Mouse (Mus musculus): ENCODE measurements around the gene Npas2.

The Npas2 gene

DNA sequence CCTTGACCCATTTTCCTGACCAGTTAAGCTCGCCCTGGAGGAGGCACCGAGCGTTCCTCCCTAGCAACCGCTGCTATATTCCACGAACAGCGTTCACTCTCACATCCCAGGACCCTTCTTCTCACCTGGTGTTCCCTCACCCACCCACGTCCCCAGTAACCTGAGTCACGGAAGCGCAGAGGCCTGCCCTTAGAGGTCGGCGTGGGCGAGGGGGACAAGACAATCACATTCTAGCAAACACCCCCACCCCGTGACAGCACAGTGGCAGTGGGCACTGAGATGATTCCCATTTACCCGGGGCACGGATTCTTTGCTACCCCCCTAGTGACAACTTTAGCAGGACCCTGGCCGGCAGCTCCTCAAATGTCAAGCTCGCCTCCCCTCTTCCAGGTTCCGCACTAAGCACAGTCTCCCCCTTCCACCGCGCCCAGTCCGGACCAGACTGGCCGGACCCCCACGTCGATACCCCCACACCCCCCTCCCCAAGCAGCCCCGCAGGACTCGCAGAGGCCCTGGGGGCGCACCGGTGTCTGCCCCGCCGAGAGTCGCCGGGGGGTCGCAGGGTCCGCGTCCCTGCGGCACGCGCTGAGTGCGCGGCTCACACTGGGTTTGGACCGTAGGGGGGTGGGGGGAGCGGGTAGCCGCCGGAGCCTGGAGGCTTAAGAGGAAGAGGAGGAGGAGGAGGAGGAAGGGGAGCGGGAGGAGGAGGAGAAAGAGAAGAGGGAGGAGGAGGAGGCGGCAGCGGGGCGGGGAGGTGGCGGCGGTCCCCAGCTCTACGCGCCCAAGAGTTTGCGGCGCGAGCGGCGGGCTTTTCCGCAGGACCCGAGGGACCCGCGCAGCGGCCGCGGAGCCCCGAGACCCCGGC lies at the start of gene Npas2:
Npas2 (plus strand) TSS at position 735 of the 865 bp plus-strand sequence.
- DNase-seq (ENCODE audit: low spot score in 2 of 2) = peak in 1 of 2 experiments; percentile 35

DNA sequence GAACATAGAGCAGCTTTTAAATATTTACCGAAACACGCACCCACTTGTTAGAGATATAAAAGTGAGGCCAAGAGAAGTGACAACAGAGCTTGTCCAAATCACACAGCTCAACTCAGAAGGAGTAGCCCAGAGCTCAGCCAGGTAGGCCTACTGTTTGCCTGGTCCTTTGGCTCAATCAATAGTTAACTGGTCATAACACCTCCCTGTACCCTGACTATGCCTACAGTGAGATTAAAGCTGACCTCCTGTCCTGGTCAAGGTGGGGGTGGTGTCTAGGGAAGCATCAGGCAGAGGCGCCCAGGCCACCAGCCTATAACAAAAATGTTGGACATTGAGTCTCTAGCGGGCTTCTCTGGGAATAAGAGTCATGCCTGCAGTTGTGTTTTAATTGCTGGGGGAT lies 36.8 kb upstream of the Npas2 start:
- DNase-seq (ENCODE audit: low spot score in 2 of 2) = no peak

GRCm38 (mm10) chr1:39160167-39160566 lies 33.4 kb upstream of the Npas2 start:
- no peak for DNase-seq (ENCODE audit: low spot score in 2 of 2)

GRCm38 (mm10) chr1:39163077-39163476 lies 30.5 kb upstream of the Npas2 start:
- DNase-seq (ENCODE audit: low spot score in 2 of 2) = no peak

- DNase-seq (ENCODE audit: low spot score in 2 of 2) = no peak
Observed at GRCm38 (mm10) chr1:39176690-39177089, 16.8 kb upstream of the Npas2 start.

GRCm38 (mm10) chr1:39177211-39177610 lies 16.3 kb upstream of the Npas2 start:
- DNase-seq (ENCODE audit: low spot score in 2 of 2) = no peak

DNA sequence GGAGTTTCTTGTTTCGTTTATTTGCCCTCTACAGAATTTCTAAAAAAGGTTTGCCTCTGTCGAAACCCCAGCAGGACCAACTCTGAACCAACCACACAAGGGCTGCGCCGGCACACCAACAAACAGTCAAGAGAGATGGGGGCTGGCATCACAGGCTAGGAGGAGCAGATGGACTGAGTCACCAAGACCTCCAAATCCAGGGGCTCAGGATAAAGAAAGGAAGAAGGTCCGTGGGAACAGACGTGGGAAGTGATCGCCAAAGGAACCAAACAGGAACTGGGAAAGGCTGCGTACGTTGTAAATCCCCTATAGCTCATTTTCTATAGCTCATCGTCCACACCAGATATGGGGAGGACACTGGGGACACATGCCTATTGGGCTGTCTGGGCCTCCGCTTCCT lies 13.7 kb upstream of the Npas2 start:
- DNase-seq (ENCODE audit: low spot score in 2 of 2) = no peak

- no peak for DNase-seq (ENCODE audit: low spot score in 2 of 2)
Observed at GRCm38 (mm10) chr1:39180517-39180916, 13.0 kb upstream of the Npas2 start.

- no peak for DNase-seq (ENCODE audit: low spot score in 2 of 2)
Observed at GRCm38 (mm10) chr1:39181901-39182300, 11.6 kb upstream of the Npas2 start.

DNA sequence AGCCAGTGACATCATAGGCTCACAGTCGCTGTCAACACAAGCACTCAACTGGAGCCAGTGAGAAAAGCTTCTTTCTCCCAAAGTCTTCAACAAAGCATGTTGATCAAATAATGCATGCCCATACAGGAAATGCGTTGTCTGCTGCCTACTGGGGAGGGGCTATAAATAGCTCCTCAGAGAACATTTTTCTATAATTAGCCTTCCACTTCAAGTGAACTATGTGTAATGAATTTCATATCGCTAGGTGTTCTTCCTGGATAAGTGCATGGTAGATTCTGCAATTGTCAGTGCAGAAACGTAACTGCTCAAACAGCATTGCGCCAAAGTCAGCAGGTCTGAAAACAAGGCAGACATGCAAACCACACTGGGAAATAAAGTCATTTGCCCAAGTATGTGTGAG lies 7.7 kb upstream of the Npas2 start:
- no peak for DNase-seq (ENCODE audit: low spot score in 2 of 2)

DNA sequence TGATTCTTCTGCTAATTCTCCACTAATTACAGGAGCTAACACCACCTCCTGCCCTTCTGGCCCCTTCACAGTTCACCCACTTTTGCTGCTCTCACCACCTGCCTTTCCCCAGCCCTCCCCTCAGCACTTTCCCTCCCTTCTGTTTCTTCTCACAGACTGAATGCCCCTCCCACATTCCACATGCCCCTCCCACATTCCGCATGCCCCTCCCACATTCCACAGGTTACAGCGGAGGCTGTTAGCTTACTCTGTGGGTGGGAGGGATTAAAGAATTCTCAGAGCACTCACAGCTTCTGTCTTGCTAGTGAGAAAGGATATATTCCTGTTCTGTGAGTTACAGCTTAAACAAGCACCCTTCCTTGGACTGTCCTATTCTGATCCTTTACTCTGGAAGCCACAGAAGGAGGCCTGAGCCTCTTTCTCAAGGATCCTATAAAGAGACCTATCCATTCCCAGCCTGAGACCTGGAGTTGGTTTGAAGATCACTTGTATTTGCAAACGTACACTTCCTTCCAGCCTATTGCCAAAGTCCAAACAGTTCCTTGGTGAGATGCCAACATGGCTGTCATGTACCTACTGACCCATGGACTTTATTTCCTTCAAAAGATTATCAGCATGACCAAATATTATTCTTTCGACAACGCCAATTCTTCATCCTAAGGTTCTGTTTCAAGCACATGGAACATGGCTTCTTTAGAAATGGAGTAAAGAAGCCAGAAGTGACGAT lies 6.7 kb upstream of the Npas2 start:
- DNase-seq (ENCODE audit: low spot score in 2 of 2) = no peak

GRCm38 (mm10) chr1:39191122-39191521 lies 2.4 kb upstream of the Npas2 start:
- DNase-seq (ENCODE audit: low spot score in 2 of 2) = no peak

GRCm38 (mm10) chr1:39192460-39192996 lies 1.0 kb upstream of the Npas2 start:
- peak; percentile 45 to 70 for DNase-seq (ENCODE audit: low spot score in 2 of 2)

- DNase-seq (ENCODE audit: low spot score in 2 of 2) = peak; percentile 12 to 66
Observed at GRCm38 (mm10) chr1:39193862-39194675, 538 bp downstream of the Npas2 start.

DNA sequence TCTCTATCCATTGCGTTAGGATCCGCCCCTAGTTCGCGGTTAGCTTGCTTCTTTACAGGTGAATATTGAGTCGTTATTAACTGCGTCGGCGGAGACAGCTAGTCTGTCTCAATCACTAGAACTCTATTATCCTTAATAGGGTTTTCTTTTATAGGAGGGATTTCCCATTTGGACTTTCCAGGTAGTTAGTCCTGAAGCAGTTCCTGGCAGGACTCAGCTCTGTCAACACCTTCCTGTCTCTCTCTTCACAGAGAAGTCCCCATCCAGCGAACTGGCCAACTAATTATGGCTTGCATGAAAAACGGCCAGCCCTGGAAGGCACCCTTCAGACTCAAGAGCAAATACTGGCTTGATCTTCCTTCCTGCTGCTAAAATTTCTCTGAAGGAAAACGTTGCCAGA lies 1.4 kb downstream of the Npas2 start:
- DNase-seq (ENCODE audit: low spot score in 2 of 2) = no peak

GRCm38 (mm10) chr1:39196126-39196525 lies 2.6 kb downstream of the Npas2 start:
- no peak for DNase-seq (ENCODE audit: low spot score in 2 of 2)

- peak; percentile 55 to 73 for DNase-seq (ENCODE audit: low spot score in 2 of 2)
Observed at GRCm38 (mm10) chr1:39196676-39197375, 3.3 kb downstream of the Npas2 start.

GRCm38 (mm10) chr1:39205021-39205420 lies 11.5 kb downstream of the Npas2 start:
- DNase-seq (ENCODE audit: low spot score in 2 of 2) = no peak

- DNase-seq (ENCODE audit: low spot score in 2 of 2) = no peak
Observed at GRCm38 (mm10) chr1:39205697-39206096, 12.2 kb downstream of the Npas2 start.

DNA sequence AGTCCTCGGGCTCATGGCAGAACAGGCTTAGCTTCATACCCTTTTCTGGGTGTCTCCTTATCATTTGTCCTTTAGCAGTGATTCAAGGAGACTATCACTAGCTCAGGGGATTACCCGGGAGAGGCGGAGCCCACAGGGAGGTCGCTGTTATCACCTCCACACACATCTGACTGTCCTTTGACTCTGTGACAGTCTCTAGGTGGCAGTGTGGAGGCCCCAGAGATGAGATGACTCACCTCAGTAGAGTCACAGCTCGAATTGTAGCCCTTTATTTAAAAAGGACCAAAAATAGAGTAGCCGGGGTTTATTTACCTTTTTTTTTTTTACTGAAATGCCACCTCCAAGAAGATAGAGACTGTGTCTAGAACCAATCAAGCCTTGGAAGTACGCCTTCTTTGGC lies 13.4 kb downstream of the Npas2 start:
- DNase-seq (ENCODE audit: low spot score in 2 of 2) = peak in 1 of 2 experiments; percentile 32

GRCm38 (mm10) chr1:39210928-39211327 lies 17.4 kb downstream of the Npas2 start:
- DNase-seq (ENCODE audit: low spot score in 2 of 2) = no peak

All from urinary bladder, adult 18-20 months (tissue).